Mouse (Mus musculus) liver, adult 2 months (tissue): Measurements from ENCODE around the gene Bank1.

Experiments used
- CTCF ChIP-seq: fragments of 200-500 bp; IDR thresholded peaks from 2 replicates; pipeline ENCODE4 v1.5.1; 2011; ENCODE audit warnings: low read depth, low read length, control low read depth
- POLR2A ChIP-seq: fragments of 200-500 bp; IDR thresholded peaks from 2 replicates; pipeline ENCODE4 v1.6.1; 2011; ENCODE audit warnings: low read length, control low read depth; ENCODE audit not compliant: insufficient read depth; ENCODE audit errors: extremely low read depth

- TF ChIP-seq POLR2A, result no peak
- no peak for TF ChIP-seq CTCF
These were observed 238.8 kb downstream of the Bank1 start for GRCm38 (mm10) chr3:136086948-136087660.
